Mouse (Mus musculus) intestine, embryonic 16.5 days (tissue): ENCODE data around the gene Gm20388. TPM values are rescaled to one million over a fixed set of nuclear protein-coding genes. Genes with fewer than 3 reads are reported as not detected.

Experiments used
- ATAC-seq: fragments of 200-750 bp; cut with Nextera tagmentation; 2 replicates; pipeline ENCODE4 v1.8.0; 2017; ENCODE audit warnings: moderate TSS enrichment, moderate library complexity
- H3K27ac ChIP-seq: fragments of 300-500 bp; sonication (generic); 2 replicates; pipeline ENCODE4 v1.5.1; 2014; ENCODE audit warnings: mild to moderate bottlenecking, low read length
- H3K27me3 ChIP-seq: fragments of 300-500 bp; sonication (generic); replicated peaks from 2 replicates; pipeline ENCODE4 v1.6.1; 2014; ENCODE audit warnings: low read length, control low read depth, mixed read lengths; ENCODE audit not compliant: control insufficient read depth, insufficient read depth
- H3K36me3 ChIP-seq: fragments of 300-500 bp; sonication (generic); 2 replicates; pipeline ENCODE4 v1.6.1; 2014; ENCODE audit warnings: low read length, control low read depth; ENCODE audit not compliant: control insufficient read depth, insufficient read depth
- H3K4me1 ChIP-seq: fragments of 300-500 bp; sonication (generic); 2 replicates; pipeline ENCODE4 v1.6.1; 2014; ENCODE audit warnings: low read length, control low read depth, mixed read lengths; ENCODE audit not compliant: control insufficient read depth, insufficient read depth
- H3K4me2 ChIP-seq: fragments of 300-500 bp; sonication (generic); 2 replicates; pipeline ENCODE4 v1.6.1; 2014; ENCODE audit warnings: low read depth, low read length, control low read depth
- H3K4me3 ChIP-seq: fragments of 300-500 bp; sonication (generic); 2 replicates; pipeline ENCODE4 v1.5.1; 2014; ENCODE audit warnings: mild to moderate bottlenecking, low read length
- H3K9ac ChIP-seq: fragments of 300-500 bp; sonication (generic); 2 replicates; pipeline ENCODE4 v1.6.1; 2014; ENCODE audit warnings: low read depth, low read length
- H3K9me3 ChIP-seq: fragments of 300-500 bp; sonication (generic); 2 replicates; pipeline ENCODE4 v1.6.1; 2016; ENCODE audit warnings: low read length, control low read depth; ENCODE audit not compliant: control insufficient read depth
- WGBS: fragments of 180-500 bp; shearing (Covaris S2); extraction: QIAGEN DNeasy Blood & Tissue Kit; methylation state at CpG from one replicate; pipeline ENCODE4 v1.1.7; 2014; 5-methylcytosine and 5-hydroxymethylcytosine counted together
- polyA plus RNA-seq: library from polyadenylated mRNA; unstranded; fragments of >200 nt; fragmentation: Nextera tagmentation; extraction: Ambion mirVana; gene quantifications from 2 replicates; pipeline ENCODE4 v1.2.1, GENCODE M21; 2015

Gm20388 gene
- polyA plus RNA-seq, 1 experiment from 2014 or later = 5.8 TPM

- Histone ChIP-seq H3K9ac (no peak overlapping the region), H3K4me3 (no peak overlapping the region), H3K4me2 (no peak overlapping the region), H3K27ac (no peak overlapping the region), H3K36me3 (no peaks in the 10 kb centered on the region), H3K4me1 (peaks cover 22% of the 10 kb centered on the region), H3K9me3 (no peaks in the 10 kb centered on the region), H3K27me3 (no peaks in the 10 kb centered on the region)
- no peak for ATAC-seq
Measured at GRCm38 (mm10) chr8:123011321-123011720, 3100.7 kb downstream of the Gm20388 start.

DNA sequence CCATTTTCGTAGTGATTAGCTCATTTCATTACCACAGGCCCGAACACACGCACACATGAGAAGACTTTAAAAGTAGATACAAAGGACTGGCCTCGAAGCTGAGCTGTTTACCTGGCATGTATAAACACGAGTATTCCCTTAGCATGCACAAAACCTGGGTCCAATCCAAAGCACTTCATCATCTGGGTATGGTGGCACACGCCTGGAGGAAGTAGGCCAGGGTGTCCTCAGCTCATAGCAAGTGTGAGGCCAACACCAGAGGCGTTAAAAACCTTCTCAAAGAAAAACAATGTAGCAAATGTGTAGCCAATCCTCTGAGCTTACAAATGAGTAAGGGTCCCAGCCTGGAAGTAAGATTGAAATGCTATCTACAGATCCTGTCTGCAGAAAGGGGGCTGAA, 3103.8 kb downstream of the Gm20388 start:
- Histone ChIP-seq H3K4me3 (no peak overlapping the region), H3K36me3 (no peaks in the 10 kb centered on the region), H3K27me3 (no peaks in the 10 kb centered on the region), H3K4me1 (peaks cover 41% of the 10 kb centered on the region), H3K27ac (no peak overlapping the region), H3K9ac (no peak overlapping the region), H3K9me3 (no peaks in the 10 kb centered on the region), H3K4me2 (no peak overlapping the region)
- WGBS = 75% methylated on average over 7 of the region's 7 CpGs
- ATAC-seq = no peak

DNA sequence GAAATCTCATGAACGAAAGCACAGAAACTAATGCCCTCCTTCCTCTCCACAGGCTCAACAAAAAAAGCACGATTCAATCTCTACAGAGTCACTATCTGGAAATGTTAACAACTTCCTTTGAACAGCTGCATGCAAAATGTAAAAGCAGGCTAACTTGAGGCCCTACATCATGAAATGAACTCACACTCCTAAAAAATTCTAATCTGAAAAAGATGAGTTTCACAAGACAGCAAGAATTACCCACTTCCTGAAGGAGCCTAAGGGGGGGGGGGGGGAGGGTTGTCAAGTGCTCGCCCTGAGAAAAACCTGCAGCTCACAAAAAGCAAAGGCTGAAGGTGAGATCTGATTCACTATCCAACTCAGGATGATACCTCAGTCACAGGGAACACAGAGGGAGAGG, 3104.4 kb downstream of the Gm20388 start:
- no peak overlapping the region for H3K27ac ChIP-seq
- no peaks in the 10 kb centered on the region for H3K9me3 ChIP-seq
- no peaks in the 10 kb centered on the region for H3K36me3 ChIP-seq
- H3K27me3 ChIP-seq = no peaks in the 10 kb centered on the region
- H3K4me2 ChIP-seq = no peak overlapping the region
- ATAC-seq = no peak
- peaks cover 38% of the 10 kb centered on the region for H3K4me1 ChIP-seq
- no peak overlapping the region for H3K4me3 ChIP-seq
- 46% methylated on average over 3 of the region's 3 CpGs for WGBS
- no peak overlapping the region for H3K9ac ChIP-seq

DNA sequence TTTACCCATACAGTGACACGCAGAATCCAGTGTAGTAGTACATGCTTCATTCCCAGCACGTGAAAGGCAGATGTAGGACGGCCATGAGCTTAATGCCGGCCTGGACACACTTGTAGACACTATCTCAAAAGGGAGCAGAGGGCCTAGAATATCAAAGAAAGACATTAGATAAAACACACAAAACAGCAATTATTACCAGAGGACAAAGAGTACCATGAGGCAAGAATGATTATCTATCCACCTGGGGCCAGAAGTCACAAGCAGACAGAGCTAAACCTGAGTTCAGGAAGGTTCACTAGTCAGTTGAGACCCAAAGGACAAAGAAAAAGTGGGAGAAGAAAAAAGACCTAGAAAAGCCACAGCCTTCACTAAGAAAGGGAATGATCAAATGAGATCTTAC, 3106.5 kb downstream of the Gm20388 start:
- no peak overlapping the region for H3K4me3 ChIP-seq
- no peaks in the 10 kb centered on the region for H3K36me3 ChIP-seq
- H3K4me2 ChIP-seq = 0 out of 2 replicates have a peak overlapping the region, but pooled peaks have one; percentile 4
- peak overlapping the region; percentile 65 for H3K27ac ChIP-seq
- peak; percentile 58 for ATAC-seq
- H3K27me3 ChIP-seq = no peaks in the 10 kb centered on the region
- 72% methylated on average over 4 of the region's 4 CpGs for WGBS
- no peaks in the 10 kb centered on the region for H3K9me3 ChIP-seq
- no peak overlapping the region for H3K9ac ChIP-seq
- peaks cover 50% of the 10 kb centered on the region for H3K4me1 ChIP-seq

DNA sequence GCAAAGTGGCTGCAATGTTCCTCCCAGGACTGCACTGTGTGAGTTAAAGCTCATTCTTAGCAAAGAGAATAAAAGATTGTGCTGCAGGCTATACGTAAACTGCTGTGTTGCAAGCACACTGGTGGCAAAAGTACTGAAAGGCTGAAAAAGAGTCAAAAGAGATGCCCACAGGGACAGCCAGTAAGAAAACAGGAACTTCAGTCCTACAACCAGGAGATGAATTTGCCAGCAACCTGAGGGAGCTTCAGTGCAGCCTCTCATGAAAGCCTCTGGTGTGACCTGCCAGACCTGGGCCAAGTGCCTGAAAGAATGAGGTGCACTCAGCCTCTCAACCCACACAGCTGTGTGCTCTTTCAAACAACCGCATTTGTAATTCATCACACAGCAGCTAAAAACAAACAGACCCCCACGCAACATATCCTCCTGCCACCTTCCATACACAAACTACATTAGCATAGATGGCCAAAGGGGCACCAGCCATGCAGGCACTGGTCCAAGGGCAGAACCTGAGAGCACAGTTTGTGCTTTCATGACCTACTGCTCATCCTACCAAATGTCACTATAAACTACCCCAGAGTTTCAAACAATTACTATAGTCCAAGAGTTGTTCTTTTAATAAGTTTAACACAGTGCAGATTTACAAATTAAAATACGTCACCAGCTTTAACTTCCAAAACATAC, 3108.0 kb downstream of the Gm20388 start:
- 61% methylated on average over 4 of the region's 4 CpGs for WGBS
- H3K36me3 ChIP-seq = no peaks in the 10 kb centered on the region
- no peak overlapping the region for H3K9ac ChIP-seq
- no peak overlapping the region for H3K4me3 ChIP-seq
- no peak for ATAC-seq
- no peaks in the 10 kb centered on the region for H3K9me3 ChIP-seq
- no peak overlapping the region for H3K4me2 ChIP-seq
- peak overlapping the region; percentile 65; the same call in 1 of the 2 replicates for H3K27ac ChIP-seq
- H3K27me3 ChIP-seq = no peaks in the 10 kb centered on the region
- H3K4me1 ChIP-seq = peaks cover 61% of the 10 kb centered on the region

GRCm38 (mm10) chr8:123020084-123020483, 3109.4 kb downstream of the Gm20388 start:
- Histone ChIP-seq H3K36me3 (no peaks in the 10 kb centered on the region), H3K4me1 (peaks cover 57% of the 10 kb centered on the region), H3K9me3 (no peaks in the 10 kb centered on the region), H3K4me3 (no peak overlapping the region), H3K4me2 (no peak overlapping the region), H3K27ac (no peak overlapping the region), H3K9ac (no peak overlapping the region), H3K27me3 (no peaks in the 10 kb centered on the region)
- WGBS = 60% methylated on average over 2 of the region's 2 CpGs
- ATAC-seq = no peak

DNA sequence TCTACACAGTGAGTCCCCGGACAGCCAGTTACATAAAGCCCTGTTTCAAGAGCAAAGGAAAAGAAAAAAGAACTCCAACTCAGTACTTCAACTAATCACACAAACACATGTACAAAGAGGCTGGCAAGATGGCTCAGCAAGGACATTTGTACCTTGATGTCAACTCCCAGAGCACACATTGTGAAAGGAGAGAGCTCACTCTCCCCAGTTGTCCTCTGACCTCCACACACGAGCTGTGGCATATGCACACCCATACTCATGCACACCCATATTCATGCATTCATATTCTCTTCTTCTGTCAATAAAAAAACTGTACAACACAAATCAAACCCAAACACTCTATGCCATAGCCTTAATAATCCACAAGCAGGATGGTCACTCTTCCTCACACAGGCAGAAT, 3110.2 kb downstream of the Gm20388 start:
- peak; percentile 41; the same call in 1 of the 2 replicates for ATAC-seq

DNA sequence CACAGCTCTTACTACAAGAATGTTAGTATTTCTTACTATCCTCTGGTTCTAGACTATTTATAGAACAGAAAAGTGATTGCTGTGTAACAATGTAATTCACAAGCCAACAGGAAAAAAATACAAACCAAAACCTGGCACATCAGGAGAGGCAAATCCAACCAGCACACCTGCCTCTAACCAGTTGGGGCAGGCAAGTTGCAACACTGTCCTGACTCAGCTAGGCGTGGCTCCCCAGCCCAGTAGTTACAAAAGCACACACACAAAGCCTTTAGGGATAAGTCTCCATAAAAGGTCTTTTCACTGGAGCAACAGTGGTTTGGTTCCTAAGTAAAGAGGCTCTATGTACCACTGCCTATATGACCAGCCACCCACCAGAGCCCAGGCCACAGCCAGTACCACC, 3110.6 kb downstream of the Gm20388 start:
- Histone ChIP-seq H3K4me2 (no peak overlapping the region), H3K4me3 (no peak overlapping the region), H3K36me3 (no peaks in the 10 kb centered on the region), H3K9me3 (no peaks in the 10 kb centered on the region), H3K27ac (peak overlapping the region; percentile 82), H3K27me3 (no peaks in the 10 kb centered on the region), H3K9ac (no peak overlapping the region), H3K4me1 (peaks cover 48% of the 10 kb centered on the region)
- WGBS = 50% methylated on average over 1 of the region's 1 CpGs
- peak; percentile 81 for ATAC-seq

More for the DNA sequence above, 3110.2 kb downstream of the Gm20388 start:
- H3K27me3 ChIP-seq = no peaks in the 10 kb centered on the region
- no peak overlapping the region for H3K4me3 ChIP-seq
- 70% methylated on average over 2 of the region's 2 CpGs for WGBS
- no peaks in the 10 kb centered on the region for H3K9me3 ChIP-seq
- peak overlapping the region; percentile 50 for H3K27ac ChIP-seq
- no peak overlapping the region for H3K4me2 ChIP-seq
- H3K36me3 ChIP-seq = no peaks in the 10 kb centered on the region
- H3K4me1 ChIP-seq = peaks cover 50% of the 10 kb centered on the region
- H3K9ac ChIP-seq = no peak overlapping the region

GRCm38 (mm10) chr8:123022727-123023126, 3112.1 kb downstream of the Gm20388 start:
- Histone ChIP-seq H3K9me3 (no peaks in the 10 kb centered on the region), H3K27ac (peak overlapping the region; percentile 7; the same call in 1 of the 2 replicates), H3K4me1 (peaks cover 35% of the 10 kb centered on the region), H3K9ac (no peak overlapping the region), H3K4me3 (no peak overlapping the region), H3K4me2 (no peak overlapping the region), H3K27me3 (no peaks in the 10 kb centered on the region), H3K36me3 (no peaks in the 10 kb centered on the region)
- ATAC-seq = peak; percentile 12; the same call in 1 of the 2 replicates
- 74% methylated on average over 3 of the region's 3 CpGs for WGBS

- ATAC-seq = no peak
- H3K4me2 ChIP-seq = no peak overlapping the region
- no peak overlapping the region for H3K9ac ChIP-seq
- no peaks in the 10 kb centered on the region for H3K9me3 ChIP-seq
- H3K27me3 ChIP-seq = no peaks in the 10 kb centered on the region
- 97% methylated on average over 2 of the region's 2 CpGs for WGBS
- no peaks in the 10 kb centered on the region for H3K36me3 ChIP-seq
- H3K4me3 ChIP-seq = no peak overlapping the region
- peaks cover 23% of the 10 kb centered on the region for H3K4me1 ChIP-seq
- no peak overlapping the region for H3K27ac ChIP-seq
Measured at GRCm38 (mm10) chr8:123024226-123024625, 3113.6 kb downstream of the Gm20388 start.
